Mouse (Mus musculus) kidney, embryonic 15.5 days (tissue): ENCODE measurements at regions not wholly inside any gene's neighbourhood (a gene's known extent, or its start where the extent isn't known, plus 50 kb on each side); places are given as distances from the start of the nearest gene placed in this dataset.

ENCODE experiments used
- ATAC-seq: fragments of 200-750 bp; cut with Nextera tagmentation; replicated peaks from 2 replicates; pipeline ENCODE4 v1.8.0; 2017; ENCODE audit warnings: moderate TSS enrichment; ENCODE audit not compliant: low FRiP score
- H3K27ac ChIP-seq: fragments of 300-500 bp; sonication (generic); 2 replicates; pipeline ENCODE4 v1.5.1; 2015; ENCODE audit warnings: mild to moderate bottlenecking, inconsistent platforms
- H3K27me3 ChIP-seq: fragments of 300-500 bp; sonication (generic); 2 replicates; pipeline ENCODE4 v1.6.1; 2015; ENCODE audit warnings: inconsistent platforms
- H3K36me3 ChIP-seq: fragments of 300-500 bp; sonication (generic); 2 replicates; pipeline ENCODE4 v1.6.1; 2015; ENCODE audit warnings: inconsistent platforms
- H3K4me1 ChIP-seq: fragments of 300-500 bp; sonication (generic); 2 replicates; pipeline ENCODE4 v1.6.1; 2015; ENCODE audit warnings: inconsistent platforms
- H3K4me2 ChIP-seq: fragments of 300-500 bp; sonication (generic); 2 replicates; pipeline ENCODE4 v1.6.1; 2015; ENCODE audit warnings: moderate library complexity, mild to moderate bottlenecking, inconsistent platforms
- H3K4me3 ChIP-seq: fragments of 300-500 bp; sonication (generic); replicated peaks from 2 replicates; pipeline ENCODE4 v1.5.1; 2015; ENCODE audit warnings: mild to moderate bottlenecking, inconsistent platforms
- H3K9ac ChIP-seq: fragments of 300-500 bp; sonication (generic); 2 replicates; pipeline ENCODE4 v1.6.1; 2015; ENCODE audit warnings: mild to moderate bottlenecking, inconsistent platforms
- H3K9me3 ChIP-seq: fragments of 300-500 bp; sonication (generic); replicated peaks from 2 replicates; pipeline ENCODE4 v1.6.1; 2016; ENCODE audit warnings: inconsistent platforms
- WGBS: fragments of 180-500 bp; shearing (Covaris S2); methylation state at CpG from one replicate; pipeline ENCODE4 v1.1.7; 2015; ENCODE audit warnings: mixed read lengths; 5-methylcytosine and 5-hydroxymethylcytosine counted together

GRCm38 (mm10) chr6:31200705-31201104 is 197.8 kb upstream of the Mkln1 start:
- no peaks in the 10 kb centered on the region for H3K4me1 ChIP-seq
- no peak for ATAC-seq
- H3K27ac ChIP-seq, result no peak overlapping the region
- no peaks in the 10 kb centered on the region for H3K27me3 ChIP-seq
- 88% methylated on average over 3 of the region's 3 CpGs for WGBS
- no peak overlapping the region for H3K4me3 ChIP-seq
- H3K36me3 ChIP-seq, result no peaks in the 10 kb centered on the region
- H3K9me3 ChIP-seq, result no peaks in the 10 kb centered on the region
- H3K9ac ChIP-seq, result no peak overlapping the region
- no peak overlapping the region for H3K4me2 ChIP-seq

DNA sequence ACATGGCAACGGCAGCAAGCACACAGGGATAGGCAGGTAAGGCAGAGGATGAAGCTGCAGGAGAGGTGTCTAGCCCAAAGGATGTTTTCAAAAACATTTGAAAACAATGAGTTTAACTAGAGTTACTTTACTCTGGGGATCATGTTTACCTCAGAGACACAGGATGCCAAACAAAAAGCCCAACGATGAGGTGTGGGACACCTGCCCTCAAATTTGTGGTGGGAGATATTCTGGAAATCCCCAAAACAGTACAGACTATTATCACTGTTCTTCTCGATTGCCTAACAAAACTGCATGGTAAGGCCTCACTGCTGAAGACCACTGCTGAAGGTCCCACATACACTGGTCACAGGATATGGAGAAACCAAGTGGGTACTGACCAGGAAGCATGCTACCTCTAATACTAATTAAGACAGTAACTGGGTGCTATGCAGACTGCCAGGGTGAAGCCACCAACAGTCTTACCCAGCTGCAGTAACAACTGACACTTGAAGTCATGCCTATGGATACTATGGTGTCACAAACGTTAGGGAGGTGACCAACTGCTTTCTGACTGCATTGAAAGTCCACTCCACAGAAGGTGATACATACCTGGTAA is 197.1 kb upstream of the Mkln1 start:
- H3K27me3 ChIP-seq, result no peaks in the 10 kb centered on the region
- H3K4me1 ChIP-seq, result no peaks in the 10 kb centered on the region
- 88% methylated on average over 4 of the region's 4 CpGs for WGBS
- no peak for ATAC-seq
- H3K27ac ChIP-seq, result no peak overlapping the region
- H3K9ac ChIP-seq, result no peak overlapping the region
- no peak overlapping the region for H3K4me3 ChIP-seq
- no peaks in the 10 kb centered on the region for H3K36me3 ChIP-seq
- no peaks in the 10 kb centered on the region for H3K9me3 ChIP-seq
- no peak overlapping the region for H3K4me2 ChIP-seq

DNA sequence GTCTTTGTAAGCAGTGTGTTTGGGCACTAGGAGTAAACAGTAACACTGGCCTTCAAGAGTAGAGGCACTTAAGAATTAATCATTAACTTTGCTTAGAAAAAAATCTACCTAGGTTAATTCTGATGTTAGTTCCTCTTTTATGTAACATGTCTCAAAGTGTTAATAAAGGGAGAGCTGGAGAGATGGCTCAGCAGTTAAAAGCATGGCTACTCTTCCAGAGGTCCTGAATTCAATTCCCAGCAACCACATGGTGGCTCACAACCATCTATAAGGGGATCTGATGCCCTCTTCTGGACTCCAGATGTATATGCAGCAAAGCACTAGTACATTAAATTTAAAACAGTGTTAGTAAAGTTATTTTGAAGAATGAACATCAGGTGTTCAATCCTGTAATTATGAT is 195.9 kb upstream of the Mkln1 start:
- no peak for ATAC-seq
- Histone ChIP-seq H3K36me3 (no peaks in the 10 kb centered on the region), H3K4me2 (no peak overlapping the region), H3K4me1 (no peaks in the 10 kb centered on the region), H3K27me3 (no peaks in the 10 kb centered on the region), H3K27ac (no peak overlapping the region), H3K9ac (no peak overlapping the region), H3K9me3 (no peaks in the 10 kb centered on the region), H3K4me3 (no peak overlapping the region)

- no peak for ATAC-seq
These were observed 194.1 kb upstream of the Mkln1 start for GRCm38 (mm10) chr6:31204434-31204833.

DNA sequence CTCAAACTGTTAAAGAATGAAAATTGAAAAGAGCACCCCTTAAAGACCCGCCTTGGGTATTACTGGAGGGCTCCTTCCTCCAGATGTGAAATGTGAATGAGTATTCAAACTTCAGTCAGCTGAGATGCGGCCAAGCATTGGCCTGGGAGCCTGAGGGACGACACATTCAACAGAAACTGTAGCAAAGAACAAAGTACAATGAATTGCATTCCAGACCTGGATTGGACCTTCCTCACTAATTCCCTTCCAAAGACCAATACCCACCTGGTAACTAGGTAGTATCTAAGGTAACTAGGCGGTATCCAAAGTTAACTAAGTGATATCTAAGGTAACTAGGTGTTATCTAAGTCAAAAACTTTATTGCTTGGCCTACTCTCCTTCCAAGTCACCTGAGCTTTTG is 193.7 kb upstream of the Mkln1 start:
- H3K4me1 ChIP-seq, result no peaks in the 10 kb centered on the region
- no peak overlapping the region for H3K9ac ChIP-seq
- no peak overlapping the region for H3K4me3 ChIP-seq
- no peaks in the 10 kb centered on the region for H3K36me3 ChIP-seq
- no peak overlapping the region for H3K4me2 ChIP-seq
- ATAC-seq, result no peak
- H3K27me3 ChIP-seq, result no peaks in the 10 kb centered on the region
- WGBS, result 91% methylated on average over 4 of the region's 4 CpGs
- no peak overlapping the region for H3K27ac ChIP-seq
- H3K9me3 ChIP-seq, result no peaks in the 10 kb centered on the region

More at GRCm38 (mm10) chr6:31204434-31204833, 194.1 kb upstream of the Mkln1 start:
- no peak overlapping the region for H3K4me2 ChIP-seq
- H3K36me3 ChIP-seq, result no peaks in the 10 kb centered on the region
- H3K4me1 ChIP-seq, result no peaks in the 10 kb centered on the region
- H3K4me3 ChIP-seq, result no peak overlapping the region
- no peaks in the 10 kb centered on the region for H3K27me3 ChIP-seq
- 96% methylated on average over 3 of the region's 3 CpGs for WGBS
- no peak overlapping the region for H3K9ac ChIP-seq
- no peak overlapping the region for H3K27ac ChIP-seq
- H3K9me3 ChIP-seq, result no peaks in the 10 kb centered on the region

DNA sequence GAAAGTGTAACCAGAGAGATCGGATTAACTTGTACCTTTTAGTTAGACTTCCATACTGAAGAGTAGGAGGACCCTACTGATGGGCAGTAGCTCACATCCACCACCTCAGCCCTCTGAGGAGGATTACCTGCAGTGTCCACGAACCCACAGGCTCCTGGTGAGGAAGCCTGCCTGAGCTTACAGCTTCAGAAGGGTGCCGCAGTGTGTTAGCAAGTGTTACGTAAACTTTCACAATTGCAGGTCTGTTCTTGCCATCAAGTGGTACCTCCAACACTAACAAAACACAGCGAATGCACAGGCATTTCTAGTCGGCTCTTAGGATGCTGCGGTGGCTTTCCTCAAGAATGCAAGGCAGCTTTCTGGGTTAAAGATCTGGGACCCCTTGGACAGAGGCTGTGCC is 192.4 kb upstream of the Mkln1 start:
- 83% methylated on average over 7 of the region's 7 CpGs for WGBS
- ATAC-seq, result no peak
- Histone ChIP-seq H3K4me1 (no peaks in the 10 kb centered on the region), H3K36me3 (no peaks in the 10 kb centered on the region), H3K4me2 (no peak overlapping the region), H3K4me3 (no peak overlapping the region), H3K9ac (no peak overlapping the region), H3K9me3 (no peaks in the 10 kb centered on the region), H3K27ac (no peak overlapping the region), H3K27me3 (no peaks in the 10 kb centered on the region)

DNA sequence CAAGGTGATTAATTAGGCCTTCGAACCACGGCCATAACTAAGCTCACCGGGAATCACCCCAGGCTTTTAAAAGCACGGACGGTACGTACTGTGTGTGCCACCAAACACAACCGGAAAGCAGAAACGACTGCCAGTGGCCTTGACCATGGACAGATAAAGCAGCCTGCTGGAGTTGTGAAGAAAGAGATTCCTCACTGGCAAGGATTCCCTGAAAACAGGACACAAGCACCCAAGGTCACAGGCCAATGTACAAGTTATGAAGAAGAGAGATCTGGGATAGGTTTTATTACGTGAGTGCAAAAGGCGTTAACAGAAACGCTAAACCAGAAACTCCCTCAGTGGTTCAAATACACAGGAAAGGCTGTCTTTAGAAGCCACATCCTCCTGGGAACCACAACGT is 191.3 kb upstream of the Mkln1 start:
- Histone ChIP-seq H3K4me3 (no peak overlapping the region), H3K4me2 (no peak overlapping the region), H3K36me3 (no peaks in the 10 kb centered on the region), H3K9me3 (no peaks in the 10 kb centered on the region), H3K27ac (no peak overlapping the region), H3K27me3 (no peaks in the 10 kb centered on the region), H3K9ac (no peak overlapping the region), H3K4me1 (no peaks in the 10 kb centered on the region)
- no peak for ATAC-seq
- WGBS, result 70% methylated on average over 12 of the region's 12 CpGs

DNA sequence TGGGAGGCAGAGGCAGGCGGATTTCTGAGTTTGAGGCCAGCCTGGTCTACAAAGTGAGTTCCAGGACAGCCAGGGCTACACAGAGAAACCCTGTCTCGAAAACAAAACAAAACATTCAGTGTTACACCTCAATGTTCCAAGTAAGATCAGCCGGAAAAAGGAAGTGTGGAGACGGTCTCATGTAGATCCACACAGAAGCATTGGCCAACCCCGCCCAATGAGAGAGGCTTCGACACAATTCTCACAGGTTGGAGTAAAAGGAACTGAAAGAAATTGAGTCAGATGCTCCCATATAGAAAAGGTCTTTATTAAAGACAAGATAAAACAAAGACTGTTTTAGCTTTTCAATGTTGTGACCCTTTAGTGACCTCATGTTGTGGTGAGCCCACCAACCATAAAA is 190.3 kb upstream of the Mkln1 start:
- no peaks in the 10 kb centered on the region for H3K4me1 ChIP-seq
- peaks cover 6% of the 10 kb centered on the region for H3K27me3 ChIP-seq
- no peak overlapping the region for H3K4me2 ChIP-seq
- WGBS, result 94% methylated on average over 6 of the region's 6 CpGs
- ATAC-seq, result no peak
- H3K9ac ChIP-seq, result no peak overlapping the region
- H3K27ac ChIP-seq, result no peak overlapping the region
- H3K4me3 ChIP-seq, result no peak overlapping the region
- no peaks in the 10 kb centered on the region for H3K9me3 ChIP-seq
- H3K36me3 ChIP-seq, result no peaks in the 10 kb centered on the region

DNA sequence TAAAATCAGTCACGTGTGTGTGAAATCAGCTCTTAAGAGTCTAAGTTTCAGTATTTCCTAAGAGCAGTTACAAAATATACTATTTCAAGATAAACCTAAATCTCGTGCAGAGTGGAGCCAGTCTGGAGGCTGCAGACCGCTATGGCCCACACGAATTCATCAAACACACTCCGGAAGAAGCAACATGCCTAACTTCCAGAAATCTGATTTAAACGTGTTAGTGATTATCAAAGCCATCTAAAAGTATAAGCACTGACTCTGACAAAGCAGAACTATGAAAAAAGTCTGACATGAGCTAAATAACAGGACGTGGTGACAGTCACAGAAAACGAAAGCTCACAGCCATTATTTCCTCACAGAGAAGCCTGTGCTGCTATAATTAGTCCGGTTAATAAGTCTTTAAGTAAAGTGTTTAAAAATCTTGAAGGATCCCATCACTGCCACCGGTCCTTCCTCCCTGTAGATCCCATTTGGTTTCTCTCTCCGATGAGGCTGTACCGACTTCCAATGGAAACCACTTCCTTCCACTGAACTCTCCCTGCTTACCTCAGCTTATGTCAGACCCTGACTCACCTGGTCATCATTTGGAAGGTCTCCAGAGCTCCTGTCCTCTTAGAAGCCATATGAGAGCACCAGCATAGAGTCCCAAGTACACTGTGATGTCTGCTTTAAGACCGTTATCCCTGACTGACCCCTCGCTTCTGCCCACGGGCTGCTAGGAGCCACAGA is 189.0 kb upstream of the Mkln1 start:
- H3K36me3 ChIP-seq, result no peaks in the 10 kb centered on the region
- H3K9ac ChIP-seq, result no peak overlapping the region
- H3K4me2 ChIP-seq, result no peak overlapping the region
- H3K4me3 ChIP-seq, result no peak overlapping the region
- no peaks in the 10 kb centered on the region for H3K4me1 ChIP-seq
- ATAC-seq, result no peak
- no peaks in the 10 kb centered on the region for H3K9me3 ChIP-seq
- peaks cover 17% of the 10 kb centered on the region for H3K27me3 ChIP-seq
- no peak overlapping the region for H3K27ac ChIP-seq
- WGBS, result 79% methylated on average over 15 of the region's 15 CpGs

- Histone ChIP-seq H3K4me2 (no peak overlapping the region), H3K36me3 (no peaks in the 10 kb centered on the region), H3K27me3 (peaks cover 24% of the 10 kb centered on the region), H3K9ac (no peak overlapping the region), H3K27ac (no peak overlapping the region), H3K9me3 (no peaks in the 10 kb centered on the region), H3K4me3 (no peak overlapping the region), H3K4me1 (no peaks in the 10 kb centered on the region)
- no peak for ATAC-seq
- 74% methylated on average over 7 of the region's 7 CpGs for WGBS
These were observed 188.3 kb upstream of the Mkln1 start for GRCm38 (mm10) chr6:31210209-31210714.

- Histone ChIP-seq H3K27ac (no peak overlapping the region), H3K27me3 (peaks cover 32% of the 10 kb centered on the region), H3K4me2 (no peak overlapping the region), H3K9ac (no peak overlapping the region), H3K4me3 (no peak overlapping the region), H3K9me3 (no peaks in the 10 kb centered on the region), H3K4me1 (peaks cover 4% of the 10 kb centered on the region; the same call in 1 of the 2 replicates), H3K36me3 (no peaks in the 10 kb centered on the region)
- no peak for ATAC-seq
- WGBS, result 85% methylated on average over 4 of the region's 4 CpGs
These were observed 187.4 kb upstream of the Mkln1 start for GRCm38 (mm10) chr6:31211091-31211490.

GRCm38 (mm10) chr6:31211616-31212015 is 186.9 kb upstream of the Mkln1 start:
- no peaks in the 10 kb centered on the region for H3K9me3 ChIP-seq
- no peak overlapping the region for H3K4me3 ChIP-seq
- no peak overlapping the region for H3K9ac ChIP-seq
- no peak overlapping the region for H3K4me2 ChIP-seq
- ATAC-seq, result no peak
- peaks cover 9% of the 10 kb centered on the region; the same call in 1 of the 2 replicates for H3K4me1 ChIP-seq
- whole genome bisulfite sequencing, result 55% methylated on average over 5 of the region's 5 CpGs
- H3K36me3 ChIP-seq, result no peaks in the 10 kb centered on the region
- peaks cover 38% of the 10 kb centered on the region for H3K27me3 ChIP-seq
- no peak overlapping the region for H3K27ac ChIP-seq

GRCm38 (mm10) chr6:31212080-31212479 is 186.5 kb upstream of the Mkln1 start:
- 92% methylated on average over 7 of the region's 7 CpGs for WGBS
- H3K4me1 ChIP-seq, result peaks cover 14% of the 10 kb centered on the region
- H3K27me3 ChIP-seq, result peaks cover 42% of the 10 kb centered on the region
- no peak overlapping the region for H3K9ac ChIP-seq
- no peak overlapping the region for H3K4me2 ChIP-seq
- no peak overlapping the region for H3K4me3 ChIP-seq
- H3K9me3 ChIP-seq, result no peaks in the 10 kb centered on the region
- no peaks in the 10 kb centered on the region for H3K36me3 ChIP-seq
- no peak overlapping the region for H3K27ac ChIP-seq
- no peak for ATAC-seq
